Mouse (Mus musculus): ENCODE data around the gene Tmem107. TPM values are rescaled to one million over a fixed set of nuclear protein-coding genes. Genes with fewer than 3 reads are reported as not detected.

Tmem107 gene
- total and polyA plus RNA-seq, 3 experiments = 22.6 to 31.3 (median 30.1) TPM

DNA sequence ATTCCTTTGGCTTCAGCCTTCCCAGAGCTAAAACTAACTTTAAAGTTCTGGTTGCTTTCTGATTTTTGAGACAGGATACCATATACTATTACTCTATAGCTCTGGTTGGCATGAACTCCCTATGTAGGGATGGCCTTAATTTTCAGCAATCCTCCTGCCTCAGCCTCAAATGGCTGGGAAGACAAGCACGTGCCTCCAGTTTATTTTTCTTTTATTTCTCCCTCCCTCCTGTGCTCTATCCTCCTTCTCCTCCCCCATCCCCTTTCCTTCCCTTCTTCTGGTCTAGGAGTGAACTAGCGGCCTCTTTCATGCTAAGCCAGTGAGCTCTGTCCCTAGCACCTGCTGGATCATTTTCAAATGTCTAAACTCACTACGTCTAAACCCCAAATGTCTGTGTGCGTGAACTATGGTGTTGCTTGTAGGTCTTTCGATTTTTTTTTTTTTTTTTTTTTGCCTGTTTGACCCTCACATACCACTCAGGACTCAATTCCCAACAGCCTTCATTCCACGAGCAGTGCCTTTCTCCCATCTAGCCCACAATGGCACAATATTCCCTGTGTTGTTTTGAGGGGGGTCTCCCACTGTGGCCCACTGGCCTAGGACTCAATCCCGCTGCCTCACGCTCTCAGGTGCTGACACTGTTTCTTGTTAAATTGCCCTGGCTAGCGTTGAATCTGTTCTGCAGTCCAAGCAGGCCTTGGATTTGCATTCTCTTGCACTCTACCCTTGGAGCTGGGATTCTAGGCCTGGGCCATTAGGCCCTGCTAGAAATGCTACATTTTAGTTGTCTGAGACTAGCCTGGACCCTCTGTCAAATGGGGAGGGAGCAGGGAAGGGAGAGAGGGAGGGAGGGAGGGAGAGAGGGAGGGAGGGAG is 6.1 kb upstream of the Tmem107 start:
- peak overlapping the region; percentile 63 to 95 (median 78) for H3K4me3 ChIP-seq (replicated peaks in 1 of 3; ENCODE audit: low read depth in 2 of 3, low read length in 2 of 3, poor library complexity in 1 of 3)
- peaks cover 6% of the 10 kb centered on the region for H3K27me3 ChIP-seq (replicated peaks)
- no peaks in the 10 kb centered on the region for H3K36me3 ChIP-seq (replicated peaks in 1 of 2; ENCODE audit: control insufficient read depth in 1 of 2, insufficient read depth in 1 of 2, low read length in 1 of 2)
- H3K9ac ChIP-seq (ENCODE audit: insufficient read depth, low read depth) = peak overlapping the region; percentile 42
- H3K9me3 ChIP-seq (replicated peaks; ENCODE audit: low read length) = no peaks in the 10 kb centered on the region
- TF ChIP-seq ZC3H11A (IDR thresholded peaks at IDR 0.05; ENCODE audit: low read depth, low read length) (no peak), BHLHE40 (IDR thresholded peaks at IDR 0.05; ENCODE audit: low read depth, low read length) (peak; percentile 30), ZNF384 (IDR thresholded peaks at IDR 0.05; ENCODE audit: low read depth, low read length) (0 out of 2 replicates have a peak, but pooled peaks have one; percentile 17), TCF12 (IDR thresholded peaks at IDR 0.05; ENCODE audit: low read depth, low read length) (no peak), MAX (IDR thresholded peaks at IDR 0.05; ENCODE audit: low read length) (peak; percentile 53; the same call in 1 of the 2 replicates)
- peak overlapping the region; percentile 62; the same call in 1 of the 2 replicates for H3K4me2 ChIP-seq (ENCODE audit: insufficient read depth, low read depth, poor library complexity, severe bottlenecking)
- dilution Hi-C loops (cut with MboI; ENCODE audit: extremely low pct_ligation_motif_present, extremely low pct_unique_long_range_greater_than_20kb, low sequenced_read_pairs) = no loop called here
- DNase-seq (ENCODE audit: extremely low read depth) = no peak
- H3K79me2 ChIP-seq (replicated peaks; ENCODE audit: control insufficient read depth, extremely low read depth, insufficient read depth, poor library complexity, severe bottlenecking) = no peaks in the 10 kb centered on the region
- H3K27ac ChIP-seq (ENCODE audit: insufficient read depth, low read depth) = no peak overlapping the region
- in situ Hi-C loops (cut with MboI; ENCODE audit: low pct_ligation_motif_present, low pct_unique_long_range_greater_than_20kb, low sequenced_read_pairs) = loop anchor here (5.0 kb wide), 1 partner anchor 53 kb away; no protein-coding TSS in a partner anchor
- H3K4me1 ChIP-seq (ENCODE audit: control insufficient read depth in 1 of 2, insufficient read depth in 2 of 2) = peaks cover 7 to 31% of the 10 kb centered on the region in 2 experiments

DNA sequence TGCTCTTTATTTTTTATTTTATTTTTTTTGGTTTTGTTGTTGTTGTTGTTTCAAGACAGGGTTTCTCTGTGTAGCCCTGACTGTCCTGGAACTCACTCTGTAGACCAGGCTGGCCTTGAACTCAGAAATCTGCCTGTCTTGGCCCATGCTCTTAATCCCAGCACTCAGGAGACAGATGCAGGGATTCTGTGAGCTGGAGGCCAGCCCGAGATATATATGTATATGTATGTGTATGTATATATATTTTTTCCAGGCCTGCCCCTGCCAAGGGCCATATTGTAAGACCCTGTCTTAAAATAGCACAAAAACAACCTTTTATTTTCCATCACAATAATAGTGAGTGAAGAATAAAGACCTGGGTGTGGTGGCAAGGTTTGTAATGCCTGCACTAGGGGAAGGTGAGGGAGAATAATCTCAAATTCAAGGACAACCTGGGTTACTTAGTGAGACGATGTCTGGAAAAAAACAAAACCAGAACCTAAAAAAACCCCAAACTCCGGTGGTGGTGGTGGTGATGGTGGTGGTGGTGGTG is 5.1 kb upstream of the Tmem107 start:
- no peak for TF ChIP-seq GABPA (IDR thresholded peaks at IDR 0.05; ENCODE audit: insufficient replicate concordance, low read depth, low read length)
- TF ChIP-seq USF1 (IDR thresholded peaks at IDR 0.05; ENCODE audit: low read depth, low read length) = no peak
- TF ChIP-seq MAZ (IDR thresholded peaks at IDR 0.05; ENCODE audit: low read depth, low read length) = no peak
- TF ChIP-seq CTCF (conservative IDR thresholded peaks at IDR 0.05 in 1 of 2, IDR thresholded peaks at IDR 0.05 in 1 of 2; ENCODE audit: low read depth in 2 of 2, low read length in 2 of 2) = no peak
- no peak for TF ChIP-seq ETS1 (conservative IDR thresholded peaks at IDR 0.05; ENCODE audit: low read depth, low read length)
- TF ChIP-seq RAD21 (IDR thresholded peaks at IDR 0.05; ENCODE audit: low read depth, low read length) = no peak
- no peak for TF ChIP-seq TBP (conservative IDR thresholded peaks at IDR 0.05; ENCODE audit: low read depth, low read length)
- no peak for TF ChIP-seq MEF2A (IDR thresholded peaks at IDR 0.05; ENCODE audit: borderline replicate concordance, low read depth, low read length)
- TF ChIP-seq ZMIZ1 (IDR thresholded peaks at IDR 0.05; ENCODE audit: low read depth, low read length) = no peak
- no peak for TF ChIP-seq KAT2A (IDR thresholded peaks at IDR 0.05; ENCODE audit: insufficient replicate concordance, low read length)
- no peak for TF ChIP-seq MYC (IDR thresholded peaks at IDR 0.05; ENCODE audit: low read depth, low read length)
- TF ChIP-seq ELF1 (IDR thresholded peaks at IDR 0.05; ENCODE audit: low read depth, low read length) = no peak
- Histone ChIP-seq H3K9me3 (replicated peaks; ENCODE audit: low read length) (no peaks in the 10 kb centered on the region), H3K9ac (ENCODE audit: insufficient read depth, low read depth) (no peak overlapping the region), H3K27me3 (replicated peaks) (peaks cover 6% of the 10 kb centered on the region), H3K79me2 (replicated peaks; ENCODE audit: control insufficient read depth, extremely low read depth, insufficient read depth, poor library complexity, severe bottlenecking) (no peaks in the 10 kb centered on the region), H3K4me2 (ENCODE audit: insufficient read depth, low read depth, poor library complexity, severe bottlenecking) (no peak overlapping the region), H3K4me1 (ENCODE audit: control insufficient read depth in 1 of 2, insufficient read depth in 2 of 2) (peaks cover 7 to 34% of the 10 kb centered on the region in 2 experiments), H3K27ac (ENCODE audit: insufficient read depth, low read depth) (no peak overlapping the region), H3K36me3 (replicated peaks in 1 of 2; ENCODE audit: control insufficient read depth in 1 of 2, insufficient read depth in 1 of 2, low read length in 1 of 2) (no peaks in the 10 kb centered on the region), H3K4me3 (replicated peaks in 1 of 3; ENCODE audit: low read depth in 2 of 3, low read length in 2 of 3, poor library complexity in 1 of 3) (no peak overlapping the region)
- DNase-seq (ENCODE audit: extremely low read depth) = no peak
- dilution Hi-C loops (cut with MboI; ENCODE audit: extremely low pct_ligation_motif_present, extremely low pct_unique_long_range_greater_than_20kb, low sequenced_read_pairs) = no loop called here
- in situ Hi-C loops (cut with MboI; ENCODE audit: low pct_ligation_motif_present, low pct_unique_long_range_greater_than_20kb, low sequenced_read_pairs) = no loop called here
